Mouse (Mus musculus) ES-Bruce4 (cell line): ENCODE measurements at regions not wholly inside any gene's neighbourhood (a gene's known extent, or its start where the extent isn't known, plus 50 kb on each side); places are given as distances from the start of the nearest gene placed in this dataset.

ENCODE experiments used
- H3K27ac ChIP-seq: 2 replicates; pipeline ENCODE4 v1.5.1; 2012; ENCODE audit warnings: low read length, inconsistent platforms; ENCODE audit not compliant: insufficient read depth
- H3K27me3 ChIP-seq: 2 replicates; pipeline ENCODE4 v1.6.1; 2012; ENCODE audit warnings: mild to moderate bottlenecking, low read length, inconsistent platforms; ENCODE audit not compliant: control insufficient read depth, poor library complexity, insufficient read depth, severe bottlenecking
- H3K36me3 ChIP-seq: 2 replicates; pipeline ENCODE4 v1.6.1; 2012; ENCODE audit warnings: inconsistent platforms, mild to moderate bottlenecking, low read length, moderate library complexity; ENCODE audit not compliant: control insufficient read depth, poor library complexity, insufficient read depth, severe bottlenecking
- H3K4me1 ChIP-seq: one replicate; pipeline ENCODE4 v1.8.1; 2011; ENCODE audit warnings: low read length; ENCODE audit not compliant: control insufficient read depth, insufficient read depth
- H3K4me3 ChIP-seq: 2 replicates; pipeline ENCODE4 v1.5.1; 2011; ENCODE audit warnings: low read depth, mild to moderate bottlenecking, low read length
- H3K9ac ChIP-seq: 2 replicates; pipeline ENCODE4 v1.6.1; 2012; ENCODE audit warnings: low read depth, mild to moderate bottlenecking, inconsistent platforms; ENCODE audit not compliant: poor library complexity, severe bottlenecking
- H3K9me3 ChIP-seq: replicated peaks from 2 replicates; pipeline ENCODE4 v1.6.1; 2012; ENCODE audit warnings: mild to moderate bottlenecking, low read length, inconsistent platforms; ENCODE audit not compliant: control insufficient read depth, poor library complexity, insufficient read depth, severe bottlenecking
- CTCF ChIP-seq: IDR thresholded peaks from one replicate; pipeline ENCODE4 v1.8.1; 2011; ENCODE audit warnings: low read depth, low read length
- EP300 ChIP-seq: IDR thresholded peaks from 2 replicates; pipeline ENCODE4 v1.6.1; 2011; ENCODE audit warnings: low read depth, low read length; ENCODE audit not compliant: insufficient read depth
- POLR2A ChIP-seq: IDR thresholded peaks from one replicate; pipeline ENCODE4 v1.8.1; 2011; ENCODE audit warnings: low read length; ENCODE audit not compliant: insufficient read depth

DNA sequence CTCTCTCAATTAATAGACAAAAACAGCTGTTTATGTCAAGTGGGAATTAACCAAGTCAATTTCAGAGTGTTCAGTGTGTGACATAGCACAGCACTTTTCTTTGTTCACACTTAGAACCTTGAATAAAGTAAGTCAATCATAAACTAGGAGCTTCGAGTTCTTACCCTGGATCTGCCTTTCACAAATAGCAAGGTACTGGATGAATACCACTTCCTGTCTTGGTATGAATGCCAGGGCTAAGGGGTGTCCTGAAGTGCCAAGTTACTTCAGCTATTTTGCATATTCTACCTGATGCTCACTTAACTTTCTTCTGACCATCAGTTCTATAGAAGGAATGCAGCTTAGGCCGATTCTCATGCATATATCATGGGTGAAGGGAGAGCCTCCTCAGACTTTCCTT is 90.1 kb upstream of the Rasgrp1 start:
- H3K36me3 ChIP-seq: no peaks in the 10 kb centered on the region
- no peak overlapping the region for H3K27ac ChIP-seq
- no peak for TF ChIP-seq CTCF
- TF ChIP-seq EP300: no peak
- TF ChIP-seq POLR2A: no peak

DNA sequence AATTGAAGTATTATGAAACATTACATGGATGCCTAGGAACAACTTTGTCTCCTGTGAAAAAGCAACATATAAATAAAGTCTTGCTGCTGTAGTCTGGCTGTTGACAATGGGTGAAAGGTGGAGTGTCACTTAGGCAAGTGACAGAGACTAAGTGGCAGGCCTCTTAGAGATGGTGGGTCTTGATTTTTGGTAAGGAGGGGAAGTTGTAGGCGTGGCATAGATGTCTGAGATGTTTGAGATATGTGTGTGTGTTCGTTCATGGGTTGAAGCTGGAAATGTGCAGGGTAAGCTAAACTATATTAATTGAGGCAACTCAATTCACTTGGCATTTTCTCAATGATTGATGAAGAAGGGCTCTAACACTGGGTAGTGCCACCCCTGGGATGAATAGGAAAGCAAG is 90.7 kb upstream of the Rasgrp1 start:
- Histone ChIP-seq H3K4me3 (no peak overlapping the region), H3K36me3 (no peaks in the 10 kb centered on the region), H3K4me1 (no peaks in the 10 kb centered on the region), H3K9ac (no peak overlapping the region), H3K9me3 (no peaks in the 10 kb centered on the region), H3K27me3 (no peaks in the 10 kb centered on the region; the same call in 1 of the 2 replicates), H3K27ac (no peak overlapping the region)
- TF ChIP-seq POLR2A (no peak), CTCF (no peak), EP300 (no peak)

More for the DNA sequence above, 90.1 kb upstream of the Rasgrp1 start:
- Histone ChIP-seq H3K9ac (no peak overlapping the region), H3K4me3 (no peak overlapping the region), H3K9me3 (no peaks in the 10 kb centered on the region), H3K27me3 (no peaks in the 10 kb centered on the region; the same call in 1 of the 2 replicates), H3K4me1 (no peaks in the 10 kb centered on the region)

- Histone ChIP-seq H3K9ac (no peak overlapping the region), H3K27me3 (no peaks in the 10 kb centered on the region), H3K27ac (no peak overlapping the region), H3K36me3 (no peaks in the 10 kb centered on the region), H3K4me3 (no peak overlapping the region), H3K9me3 (no peaks in the 10 kb centered on the region), H3K4me1 (no peaks in the 10 kb centered on the region)
- no peak for TF ChIP-seq POLR2A
- TF ChIP-seq CTCF: peak; percentile 52
These were observed 95.3 kb upstream of the Rasgrp1 start for GRCm38 (mm10) chr2:117438079-117438478.

DNA sequence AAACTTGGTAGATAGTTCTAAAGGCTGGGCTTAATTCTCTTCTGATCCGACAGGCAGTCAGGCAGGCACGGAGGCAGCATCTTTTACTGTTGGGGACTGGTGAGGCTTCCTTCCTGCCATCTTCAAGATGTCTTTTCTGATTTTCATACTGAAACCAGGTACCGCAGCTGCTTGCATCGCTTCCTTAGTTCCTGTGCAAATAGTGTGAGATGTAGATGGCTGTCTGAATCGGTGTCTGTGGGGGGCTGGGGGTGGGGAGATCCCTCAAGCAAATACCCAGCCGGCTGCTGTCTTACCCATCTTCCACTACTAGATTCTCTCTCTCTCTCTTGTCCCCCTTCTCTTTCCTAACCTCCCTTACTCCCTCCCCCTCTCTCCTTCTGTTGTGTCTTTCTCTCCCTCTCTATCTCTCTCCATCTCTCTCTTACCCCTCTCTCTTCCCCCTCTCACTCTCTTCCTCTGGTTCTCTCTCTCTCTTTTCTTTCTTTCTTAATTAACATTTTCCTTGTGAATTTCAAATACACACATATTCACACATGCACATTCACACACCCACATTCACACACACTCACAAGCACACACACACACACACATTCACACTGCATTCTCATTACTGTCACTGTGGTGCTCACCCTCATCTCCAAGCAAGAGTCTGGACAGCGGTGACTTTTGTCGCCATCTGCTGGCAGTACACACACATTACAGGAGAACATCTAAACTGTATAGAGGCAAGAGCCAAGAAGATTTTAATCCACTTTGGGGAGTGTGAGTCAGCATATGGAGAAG is 96.0 kb upstream of the Rasgrp1 start:
- H3K4me3 ChIP-seq: no peak overlapping the region
- peak; percentile 86 for TF ChIP-seq CTCF
- no peak for TF ChIP-seq POLR2A
- H3K27me3 ChIP-seq: no peaks in the 10 kb centered on the region
- no peaks in the 10 kb centered on the region for H3K4me1 ChIP-seq
- no peaks in the 10 kb centered on the region for H3K9me3 ChIP-seq
- no peak overlapping the region for H3K27ac ChIP-seq
- H3K9ac ChIP-seq: no peak overlapping the region
- no peaks in the 10 kb centered on the region for H3K36me3 ChIP-seq

DNA sequence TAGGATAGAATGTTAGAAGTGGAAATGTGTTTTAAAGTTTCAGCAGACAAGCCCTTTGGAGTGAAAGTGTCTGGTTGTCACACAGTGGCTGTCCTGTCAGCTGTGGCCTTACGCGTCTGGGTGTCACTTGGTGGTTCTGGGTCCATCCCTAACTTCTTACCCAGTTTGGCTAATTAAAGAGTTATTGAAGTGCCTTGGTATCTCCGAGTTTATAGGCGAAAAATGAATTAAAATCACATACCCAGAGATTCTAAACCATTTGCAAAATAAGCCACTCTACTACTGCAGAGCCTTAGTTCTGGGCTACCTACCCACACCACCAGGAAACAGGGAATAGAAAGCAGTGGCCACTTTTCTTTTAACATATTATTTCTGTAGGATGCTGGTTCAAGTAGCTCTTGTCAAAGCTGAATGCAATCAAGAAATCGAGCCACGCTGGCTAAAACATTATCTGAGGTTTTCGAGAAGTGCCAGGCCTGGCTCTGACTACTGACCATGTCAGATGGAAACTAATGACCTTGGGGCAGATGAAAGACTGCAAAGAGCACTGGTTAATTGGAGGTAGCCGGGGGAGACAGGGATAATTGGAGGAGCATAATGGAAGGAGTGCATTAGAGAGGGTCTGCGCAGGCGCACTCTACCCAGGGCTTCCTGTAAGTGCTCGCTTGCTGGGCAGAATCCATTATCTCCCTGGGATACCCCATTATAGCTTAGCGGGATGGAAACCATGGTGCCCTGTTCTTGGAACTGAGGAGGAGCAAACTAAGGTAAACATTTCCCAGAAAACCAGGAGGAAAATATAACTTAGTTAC is 96.8 kb upstream of the Rasgrp1 start:
- TF ChIP-seq EP300 (no peak), CTCF (no peak), POLR2A (no peak)
- no peaks in the 10 kb centered on the region for H3K36me3 ChIP-seq
- H3K4me1 ChIP-seq: no peaks in the 10 kb centered on the region
- H3K9me3 ChIP-seq: no peaks in the 10 kb centered on the region
- H3K4me3 ChIP-seq: no peak overlapping the region
- H3K27ac ChIP-seq: no peak overlapping the region
- no peak overlapping the region for H3K9ac ChIP-seq
- no peaks in the 10 kb centered on the region for H3K27me3 ChIP-seq

DNA sequence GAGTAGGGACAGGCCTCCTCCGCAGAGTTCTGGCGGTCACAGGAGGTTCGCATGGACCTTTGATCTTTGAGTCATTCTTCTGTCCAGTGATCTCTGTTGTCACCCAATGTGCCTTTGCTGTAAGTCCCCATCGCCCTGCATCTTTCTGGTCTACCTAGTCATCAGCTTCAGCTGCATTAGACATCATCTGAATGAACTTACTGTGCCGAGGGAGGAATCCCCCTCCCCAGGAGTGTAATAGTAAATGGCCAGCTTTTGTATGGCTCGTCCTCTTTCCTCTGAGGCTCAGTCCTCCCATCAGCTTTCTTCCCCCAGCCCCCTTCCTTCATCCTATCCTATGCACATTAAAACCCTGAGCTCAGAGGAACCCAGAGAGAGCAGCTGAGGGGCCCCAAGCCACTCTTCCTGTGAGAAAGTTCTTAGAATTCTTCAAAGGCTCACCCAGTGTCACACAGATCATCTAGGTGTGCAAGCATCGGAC is 98.0 kb upstream of the Rasgrp1 start:
- Histone ChIP-seq H3K9ac (no peak overlapping the region), H3K36me3 (no peaks in the 10 kb centered on the region), H3K4me3 (no peak overlapping the region), H3K27ac (no peak overlapping the region), H3K27me3 (no peaks in the 10 kb centered on the region), H3K9me3 (no peaks in the 10 kb centered on the region), H3K4me1 (no peaks in the 10 kb centered on the region)
- TF ChIP-seq CTCF (no peak), EP300 (no peak), POLR2A (no peak)
